Mouse (Mus musculus) CH12.LX (cell line): Measurements from ENCODE around the gene Zbtb5. TPM values are rescaled to one million over a fixed set of nuclear protein-coding genes. Genes with fewer than 3 reads are reported as not detected.

Source experiments
- DNase-seq: peaks from one replicate; pipeline ENCODE4 v3.0.0-alpha.2; 2013; ENCODE audit errors: extremely low read depth
- H3K27ac ChIP-seq: 2 replicates; pipeline ENCODE4 v1.5.1; 2012; ENCODE audit warnings: low read depth, mild to moderate bottlenecking, control low read depth, moderate library complexity; ENCODE audit not compliant: insufficient read depth
- H3K27me3 ChIP-seq: replicated peaks from 2 replicates; pipeline ENCODE3; 2012; ENCODE audit warnings: inconsistent platforms
- H3K36me3 ChIP-seq, 2 experiments: replicated peaks in 1 of 2; 2 replicates each; pipeline versions ENCODE3 to v1.6.1; 2012; ENCODE audit warnings: inconsistent platforms in 1 of 2, low read length in 1 of 2, mild to moderate bottlenecking in 1 of 2, mixed read lengths in 1 of 2, moderate library complexity in 1 of 2; ENCODE audit not compliant: control insufficient read depth in 1 of 2, insufficient read depth in 1 of 2
- H3K4me1 ChIP-seq, 2 experiments: 2 replicates each; pipeline ENCODE4 v1.6.1; 2012; ENCODE audit warnings: inconsistent platforms in 1 of 2, moderate library complexity in 1 of 2; ENCODE audit not compliant: insufficient read depth in 2 of 2, control insufficient read depth in 1 of 2
- H3K4me2 ChIP-seq: 2 replicates; pipeline ENCODE4 v1.6.1; 2012; ENCODE audit warnings: low read depth, mild to moderate bottlenecking, control low read depth; ENCODE audit not compliant: poor library complexity, insufficient read depth, severe bottlenecking
- H3K4me3 ChIP-seq, 3 experiments: fragments of 150-350 bp in 1 of 3; sonication (generic) in 1 of 3; replicated peaks in 1 of 3; 2 replicates each; pipeline versions ENCODE3 to v1.5.1; 2011 to 2012; ENCODE audit warnings: low read depth in 2 of 3, low read length in 2 of 3, mild to moderate bottlenecking in 2 of 3, moderate library complexity in 2 of 3, control low read depth in 1 of 3, improper control_type of control experiment in 1 of 3, inconsistent platforms in 1 of 3, mixed read lengths in 1 of 3; ENCODE audit not compliant: poor library complexity in 1 of 3
- H3K79me2 ChIP-seq: replicated peaks from 2 replicates; pipeline ENCODE4 v1.6.1; 2012; ENCODE audit warnings: mild to moderate bottlenecking, moderate library complexity; ENCODE audit not compliant: control insufficient read depth, poor library complexity, insufficient read depth, severe bottlenecking; ENCODE audit errors: extremely low read depth
- H3K9ac ChIP-seq: 2 replicates; pipeline ENCODE4 v1.6.1; 2012; ENCODE audit warnings: low read depth, mild to moderate bottlenecking, control low read depth, moderate library complexity; ENCODE audit not compliant: insufficient read depth
- H3K9me3 ChIP-seq: replicated peaks from 2 replicates; pipeline ENCODE3; 2012; ENCODE audit warnings: low read length, inconsistent platforms, mixed read lengths
- BHLHE40 ChIP-seq: IDR thresholded peaks from 2 replicates; pipeline ENCODE4 v1.6.1; 2011; ENCODE audit warnings: mild to moderate bottlenecking, low read depth, low read length, improper control_type of control experiment
- CHD1 ChIP-seq: IDR thresholded peaks from 2 replicates; pipeline ENCODE4 v1.6.1; 2012; ENCODE audit warnings: low read depth, low read length, improper control_type of control experiment, inconsistent platforms
- CHD2 ChIP-seq: IDR thresholded peaks from 2 replicates; pipeline ENCODE4 v1.6.1; 2011; ENCODE audit warnings: low read length, improper control_type of control experiment
- CTCF ChIP-seq, 2 experiments: IDR thresholded peaks in 1 of 2; conservative IDR thresholded peaks in 1 of 2; 2 replicates each; pipeline ENCODE4 v1.5.1; 2011 to 2012; ENCODE audit warnings: low read depth in 2 of 2, low read length in 2 of 2, improper control_type of control experiment in 1 of 2, inconsistent platforms in 1 of 2, mild to moderate bottlenecking in 1 of 2, moderate library complexity in 1 of 2
- E2F4 ChIP-seq: IDR thresholded peaks from 2 replicates; pipeline ENCODE4 v1.6.1; 2011; ENCODE audit warnings: low read depth, low read length, improper control_type of control experiment; ENCODE audit not compliant: insufficient replicate concordance
- ELF1 ChIP-seq: IDR thresholded peaks from 2 replicates; pipeline ENCODE4 v1.6.1; 2014; ENCODE audit warnings: low read depth, mild to moderate bottlenecking, inconsistent platforms, low read length, improper control_type of control experiment
- EP300 ChIP-seq: IDR thresholded peaks from 2 replicates; pipeline ENCODE4 v1.6.1; 2011; ENCODE audit warnings: low read length, improper control_type of control experiment
- ETS1 ChIP-seq: conservative IDR thresholded peaks from 2 replicates; pipeline ENCODE4 v1.6.1; 2012; ENCODE audit warnings: low read depth, mild to moderate bottlenecking, inconsistent platforms, low read length, improper control_type of control experiment, moderate library complexity
- GABPA ChIP-seq: IDR thresholded peaks from 2 replicates; pipeline ENCODE4 v1.6.1; 2012; ENCODE audit warnings: low read depth, low read length, improper control_type of control experiment, inconsistent platforms; ENCODE audit not compliant: insufficient replicate concordance
- HCFC1 ChIP-seq: IDR thresholded peaks from 2 replicates; pipeline ENCODE4 v1.6.1; 2012; ENCODE audit warnings: low read depth, mild to moderate bottlenecking, inconsistent platforms, low read length, improper control_type of control experiment
- IRF4 ChIP-seq: IDR thresholded peaks from 2 replicates; pipeline ENCODE4 v1.6.1; 2014; ENCODE audit warnings: low read depth, mild to moderate bottlenecking, inconsistent platforms, low read length, improper control_type of control experiment
- JUN ChIP-seq: IDR thresholded peaks from 2 replicates; pipeline ENCODE4 v1.6.1; 2011; ENCODE audit warnings: low read depth, mild to moderate bottlenecking, low read length, improper control_type of control experiment, moderate library complexity; ENCODE audit not compliant: insufficient read depth
- JUND ChIP-seq: conservative IDR thresholded peaks from 2 replicates; pipeline ENCODE4 v1.6.1; 2011; ENCODE audit warnings: low read depth, low read length, improper control_type of control experiment
- KAT2A ChIP-seq: IDR thresholded peaks from 2 replicates; pipeline ENCODE4 v1.6.1; 2012; ENCODE audit warnings: low read length, improper control_type of control experiment, inconsistent platforms; ENCODE audit not compliant: insufficient replicate concordance
- MAFK ChIP-seq: IDR thresholded peaks from 2 replicates; pipeline ENCODE4 v1.6.1; 2011; ENCODE audit warnings: low read length, improper control_type of control experiment; ENCODE audit not compliant: insufficient replicate concordance
- MAX ChIP-seq: IDR thresholded peaks from 2 replicates; pipeline ENCODE4 v1.6.1; 2011; ENCODE audit warnings: low read length, improper control_type of control experiment
- MAZ ChIP-seq: IDR thresholded peaks from 2 replicates; pipeline ENCODE4 v1.6.1; 2012; ENCODE audit warnings: low read depth, mild to moderate bottlenecking, inconsistent platforms, low read length, improper control_type of control experiment, moderate library complexity
- MEF2A ChIP-seq: IDR thresholded peaks from 2 replicates; pipeline ENCODE4 v1.6.1; 2014; ENCODE audit warnings: low read depth, mild to moderate bottlenecking, inconsistent platforms, low read length, improper control_type of control experiment, borderline replicate concordance
- MXI1 ChIP-seq: IDR thresholded peaks from 2 replicates; pipeline ENCODE4 v1.6.1; 2011; ENCODE audit warnings: mild to moderate bottlenecking, low read depth, low read length, improper control_type of control experiment
- MYC ChIP-seq: IDR thresholded peaks from 2 replicates; pipeline ENCODE4 v1.6.1; 2011; ENCODE audit warnings: low read depth, mild to moderate bottlenecking, improper control_type of control experiment, low read length
- NELFE ChIP-seq: IDR thresholded peaks from 2 replicates; pipeline ENCODE4 v1.6.1; 2011; ENCODE audit warnings: low read depth, low read length, improper control_type of control experiment
- NRF1 ChIP-seq: IDR thresholded peaks from 2 replicates; pipeline ENCODE4 v1.6.1; 2014; ENCODE audit warnings: low read depth, mild to moderate bottlenecking, inconsistent platforms, low read length, improper control_type of control experiment, moderate library complexity
- PAX5 ChIP-seq: IDR thresholded peaks from 2 replicates; pipeline ENCODE4 v1.6.1; 2012; ENCODE audit warnings: low read length, inconsistent platforms, mixed read lengths
- POLR2A ChIP-seq: IDR thresholded peaks from 2 replicates; pipeline ENCODE4 v1.6.1; 2011; ENCODE audit warnings: low read depth, mild to moderate bottlenecking, improper control_type of control experiment, low read length
- POLR2AphosphoS2 ChIP-seq: IDR thresholded peaks from 2 replicates; pipeline ENCODE4 v1.6.1; 2011; ENCODE audit warnings: low read depth, low read length, improper control_type of control experiment
- RAD21 ChIP-seq: IDR thresholded peaks from 2 replicates; pipeline ENCODE4 v1.6.1; 2011; ENCODE audit warnings: low read depth, mild to moderate bottlenecking, low read length, improper control_type of control experiment, moderate library complexity
- RCOR1 ChIP-seq: conservative IDR thresholded peaks from 2 replicates; pipeline ENCODE4 v1.6.1; 2012; ENCODE audit warnings: low read depth, mild to moderate bottlenecking, inconsistent platforms, low read length, improper control_type of control experiment
- SIN3A ChIP-seq: IDR thresholded peaks from 2 replicates; pipeline ENCODE4 v1.6.1; 2012; ENCODE audit warnings: low read length, improper control_type of control experiment, inconsistent platforms
- SMC3 ChIP-seq: IDR thresholded peaks from 2 replicates; pipeline ENCODE4 v1.6.1; 2011; ENCODE audit warnings: low read depth, low read length, improper control_type of control experiment
- TBP ChIP-seq: conservative IDR thresholded peaks from 2 replicates; pipeline ENCODE4 v1.6.1; 2011; ENCODE audit warnings: low read depth, low read length, improper control_type of control experiment
- TCF12 ChIP-seq: IDR thresholded peaks from 2 replicates; pipeline ENCODE4 v1.6.1; 2014; ENCODE audit warnings: low read depth, mild to moderate bottlenecking, inconsistent platforms, low read length, improper control_type of control experiment
- UBTF ChIP-seq: IDR thresholded peaks from 2 replicates; pipeline ENCODE4 v1.6.1; 2012; ENCODE audit warnings: low read depth, mild to moderate bottlenecking, inconsistent platforms, low read length, improper control_type of control experiment, moderate library complexity
- USF1 ChIP-seq: IDR thresholded peaks from 2 replicates; pipeline ENCODE4 v1.6.1; 2014; ENCODE audit warnings: low read depth, mild to moderate bottlenecking, inconsistent platforms, low read length, improper control_type of control experiment
- USF2 ChIP-seq: conservative IDR thresholded peaks from 2 replicates; pipeline ENCODE4 v1.6.1; 2011; ENCODE audit warnings: low read depth, low read length, improper control_type of control experiment
- ZC3H11A ChIP-seq: IDR thresholded peaks from 2 replicates; pipeline ENCODE4 v1.6.1; 2012; ENCODE audit warnings: low read depth, mild to moderate bottlenecking, inconsistent platforms, low read length, improper control_type of control experiment
- ZKSCAN1 ChIP-seq: IDR thresholded peaks from 2 replicates; pipeline ENCODE4 v1.6.1; 2012; ENCODE audit warnings: low read depth, inconsistent platforms, low read length, improper control_type of control experiment, borderline replicate concordance
- ZMIZ1 ChIP-seq: IDR thresholded peaks from 2 replicates; pipeline ENCODE4 v1.6.1; 2012; ENCODE audit warnings: low read depth, mild to moderate bottlenecking, inconsistent platforms, low read length, improper control_type of control experiment
- ZNF384 ChIP-seq: IDR thresholded peaks from 2 replicates; pipeline ENCODE4 v1.6.1; 2012; ENCODE audit warnings: low read depth, low read length, improper control_type of control experiment, inconsistent platforms
- dilution Hi-C: fragments of 300-500 bp; cut with MboI; formaldehyde crosslinking; loops from 2 replicates; pipeline ENCODE4 v1.14.3; 2020; ENCODE audit warnings: low sequenced_read_pairs; ENCODE audit not compliant: extremely low pct_unique_long_range_greater_than_20kb, extremely low pct_ligation_motif_present
- in situ Hi-C: fragments of 300-500 bp; cut with MboI; formaldehyde crosslinking; loops from 3 replicates; pipeline ENCODE4 v1.14.3; 2019; ENCODE audit warnings: low sequenced_read_pairs, low pct_ligation_motif_present, low pct_unique_long_range_greater_than_20kb, mixed read lengths
- polyA plus RNA-seq: library from polyadenylated mRNA; unstranded; fragments of >175 nt; gene quantifications from 2 replicates; pipeline ENCODE4 v1.2.1, GENCODE M21; 2012; ENCODE audit warnings: low read depth; ENCODE audit not compliant: insufficient read length
- total RNA-seq, 2 experiments: library from RNA; depleted of rRNA; stranded (reverse); fragments of 300-350 nt in 1 of 2; fragments of >200 nt in 1 of 2; gene quantifications; 2 replicates each; pipeline ENCODE4 v1.2.3; 2012 to 2014

Gene Zbtb5
- total and polyA plus RNA-seq, 3 experiments, result 8.2 to 10.4 (median 10.0) TPM

- H3K27ac ChIP-seq, result no peak within 1 kb of the TSS
- H3K4me1 ChIP-seq, result peaks cover 10 to 50% of the 10 kb centered on the region in 2 experiments
Observed at GRCm38 (mm10) chr4:45018452-45018980, 6.3 kb upstream of the Zbtb5 start, which contains the start of gene Polr1e. Gene Polr1e (plus strand): TSS chr4:45018583.

DNA sequence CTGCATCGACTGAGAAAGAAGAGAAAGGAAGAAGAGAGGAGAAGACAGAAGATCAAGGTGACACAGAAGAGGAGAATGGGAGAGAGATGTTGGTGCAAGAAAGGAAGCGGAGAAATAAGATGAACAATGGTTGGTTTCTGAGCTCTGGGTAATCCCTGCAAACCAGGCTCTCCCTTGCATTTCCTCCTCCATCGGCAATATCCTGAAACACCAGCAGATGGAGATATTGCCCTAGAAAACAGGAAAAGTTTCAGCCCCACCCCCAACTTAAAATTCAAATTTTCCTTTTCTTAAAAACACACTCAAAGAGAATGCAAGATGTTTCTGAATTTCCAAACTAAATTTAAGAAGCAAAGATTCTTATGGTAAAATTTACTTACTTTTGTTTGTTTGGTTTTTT, 3.4 kb upstream of the Zbtb5 start:
- DNase-seq, result peak; percentile 69
- in situ Hi-C loops, result no loop called here
- no peak overlapping the region for H3K27ac ChIP-seq
- H3K79me2 ChIP-seq, result peaks cover 3% of the 10 kb centered on the region
- H3K4me1 ChIP-seq, result peaks cover 10 to 38% of the 10 kb centered on the region in 2 experiments
- no peak overlapping the region for H3K4me3 ChIP-seq
- no peaks in the 10 kb centered on the region for H3K27me3 ChIP-seq
- no peaks in the 10 kb centered on the region for H3K9me3 ChIP-seq
- H3K36me3 ChIP-seq, result peaks cover 0 to 6% of the 10 kb centered on the region in 2 experiments
- dilution Hi-C loops, result no loop called here
- H3K4me2 ChIP-seq, result 0 out of 2 replicates have a peak overlapping the region, but pooled peaks have one; percentile 23
- no peak overlapping the region for H3K9ac ChIP-seq
- TF ChIP-seq ZNF384 (no peak), PAX5 (no peak), GABPA (no peak), USF2 (no peak), ZKSCAN1 (no peak), HCFC1 (no peak), UBTF (no peak), NRF1 (no peak), MAX (no peak), MXI1 (no peak), ETS1 (no peak), EP300 (no peak), MAZ (no peak), USF1 (no peak), RAD21 (peak; percentile 92), MEF2A (no peak)

More at GRCm38 (mm10) chr4:45018452-45018980, 6.3 kb upstream of the Zbtb5 start, which contains the start of gene Polr1e:
- in situ Hi-C loops (no loop called here), dilution Hi-C loops (no loop called here)
- H3K9me3 ChIP-seq, result no peaks in the 10 kb centered on the region
- H3K4me3 ChIP-seq, result peak within 1 kb of the TSS; percentile 80 to 99 (median 90)
- peak; percentile 97 for DNase-seq
- H3K9ac ChIP-seq, result peak within 1 kb of the TSS; percentile 47
- H3K27me3 ChIP-seq, result no peaks in the 10 kb centered on the region
- H3K4me2 ChIP-seq, result peak within 1 kb of the TSS; percentile 55
- peaks cover 12 to 33% of the 10 kb centered on the region in 2 experiments for H3K36me3 ChIP-seq
- no peaks in the 10 kb centered on the region for H3K79me2 ChIP-seq
- TF ChIP-seq MXI1 (peak; percentile 96), RCOR1 (0 out of 2 replicates have a peak, but pooled peaks have one; percentile 26), MAX (peak; percentile 90), ZKSCAN1 (no peak), USF1 (no peak), CHD2 (no peak), E2F4 (no peak), TBP (0 out of 2 replicates have a peak, but pooled peaks have one; percentile 23), ZC3H11A (no peak), EP300 (no peak), POLR2AphosphoS2 (peak; percentile 87), CHD1 (peak; percentile 47; the same call in 1 of the 2 replicates), JUND (0 out of 2 replicates have a peak, but pooled peaks have one; percentile 11), HCFC1 (peak; percentile 66), ZMIZ1 (peak; percentile 89), SIN3A (peak; percentile 91), MAFK (0 out of 2 replicates have a peak, but pooled peaks have one; percentile 4), UBTF (no peak), CTCF (conservative IDR thresholded peaks at IDR 0.05 in 1 of 2, IDR thresholded peaks at IDR 0.05 in 1 of 2; ENCODE audit: low read depth in 2 of 2, low read length in 2 of 2) (no peak), ZNF384 (no peak), JUN (no peak), MEF2A (peak; percentile 41; the same call in 1 of the 2 replicates), MAZ (peak; percentile 85), RAD21 (no peak), NELFE (peak; percentile 95), PAX5 (no peak), ETS1 (peak; percentile 27; the same call in 1 of the 2 replicates), ELF1 (peak; percentile 90), TCF12 (peak; percentile 83), BHLHE40 (0 out of 2 replicates have a peak, but pooled peaks have one; percentile 14), USF2 (no peak), KAT2A (no peak), NRF1 (peak; percentile 35; the same call in 1 of the 2 replicates), MYC (peak; percentile 96), SMC3 (no peak), POLR2A (peak; percentile 93), IRF4 (peak; percentile 38), GABPA (no peak)
